Mouse (Mus musculus): ENCODE data around the gene Slc17a3. TPM values are rescaled to one million over a fixed set of nuclear protein-coding genes. Genes with fewer than 3 reads are reported as not detected.
A peak's percentile ranks its signal among the peaks of the same experiment; 100 is the strongest.

Gene Slc17a3
- polyA plus RNA-seq, 1 experiment from 2014 or later: not detected

DNA sequence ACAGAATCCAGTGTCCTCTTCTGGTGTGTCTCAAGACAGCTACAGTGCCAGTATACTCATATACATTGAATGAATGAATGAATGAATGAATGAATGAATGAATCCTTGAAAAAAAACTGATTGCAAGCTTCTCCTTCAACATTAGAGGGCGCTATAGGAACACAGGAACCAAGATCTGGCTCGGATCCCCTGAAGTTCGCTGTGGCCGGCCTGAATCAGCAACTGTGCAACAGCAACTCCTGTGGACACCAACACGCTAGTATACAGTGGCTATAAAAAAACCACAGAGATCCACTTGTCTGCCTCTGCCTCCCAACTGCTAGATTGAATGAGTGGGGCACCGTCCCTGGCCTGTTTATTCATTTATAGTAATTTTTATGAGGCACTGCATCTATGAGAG, 6.2 kb upstream of the Slc17a3 start:
- H3K4me2 ChIP-seq: no peak overlapping the region

DNA sequence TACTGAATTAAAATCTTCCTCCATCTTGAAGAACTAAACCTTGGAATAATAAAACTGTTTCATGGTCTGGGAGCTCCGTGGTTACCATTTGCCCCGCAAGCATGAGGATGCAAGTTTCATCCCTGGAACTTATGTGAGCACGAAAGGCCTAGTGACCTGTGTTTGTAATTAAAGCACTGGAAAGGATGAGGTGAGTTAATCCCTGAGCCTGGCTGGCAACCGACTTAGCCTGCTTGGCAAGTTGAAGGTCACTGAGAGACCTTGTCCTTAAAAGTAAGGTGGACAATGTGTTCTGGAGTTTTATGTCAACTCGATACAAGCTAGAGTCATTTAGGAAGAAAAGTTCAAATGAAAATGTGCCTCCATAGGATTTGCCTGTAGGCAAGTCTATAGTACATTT, 4.4 kb upstream of the Slc17a3 start:
- no peak for DNase-seq (ENCODE audit: low spot score, missing footprints)
- Histone ChIP-seq H3K9ac (ENCODE audit: low read length) (no peak overlapping the region), H3K4me1 (ENCODE audit: control insufficient read depth, insufficient read depth, low read length) (no peaks in the 10 kb centered on the region), H3K36me3 (ENCODE audit: control insufficient read depth, insufficient read depth, low read length) (no peaks in the 10 kb centered on the region), H3K27me3 (ENCODE audit: control insufficient read depth, insufficient read depth, low read length) (no peaks in the 10 kb centered on the region), H3K9me3 (ENCODE audit: control insufficient read depth, low read length) (no peaks in the 10 kb centered on the region), H3K4me2 (no peak overlapping the region), H3K4me3 (ENCODE audit: low read depth, low read length) (no peak overlapping the region), H3K27ac (ENCODE audit: low read depth, low read length) (no peak overlapping the region)
- ATAC-seq (ENCODE audit: low FRiP score): no peak
- 85% methylated on average over 5 of the region's 5 CpGs for WGBS

More for the DNA sequence above, 6.2 kb upstream of the Slc17a3 start:
- 21% methylated on average over 6 of the region's 6 CpGs for WGBS
- no peak overlapping the region for H3K9ac ChIP-seq (ENCODE audit: low read length)
- H3K27me3 ChIP-seq (ENCODE audit: control insufficient read depth, insufficient read depth, low read length): no peaks in the 10 kb centered on the region
- ATAC-seq (ENCODE audit: low FRiP score) (no peak), DNase-seq (ENCODE audit: low spot score, missing footprints) (peak; percentile 88)
- no peaks in the 10 kb centered on the region for H3K4me1 ChIP-seq (ENCODE audit: control insufficient read depth, insufficient read depth, low read length)
- no peaks in the 10 kb centered on the region for H3K36me3 ChIP-seq (ENCODE audit: control insufficient read depth, insufficient read depth, low read length)
- no peak overlapping the region for H3K4me3 ChIP-seq (ENCODE audit: low read depth, low read length)
- H3K27ac ChIP-seq (ENCODE audit: low read depth, low read length): no peak overlapping the region
- H3K9me3 ChIP-seq (ENCODE audit: control insufficient read depth, low read length): no peaks in the 10 kb centered on the region

DNA sequence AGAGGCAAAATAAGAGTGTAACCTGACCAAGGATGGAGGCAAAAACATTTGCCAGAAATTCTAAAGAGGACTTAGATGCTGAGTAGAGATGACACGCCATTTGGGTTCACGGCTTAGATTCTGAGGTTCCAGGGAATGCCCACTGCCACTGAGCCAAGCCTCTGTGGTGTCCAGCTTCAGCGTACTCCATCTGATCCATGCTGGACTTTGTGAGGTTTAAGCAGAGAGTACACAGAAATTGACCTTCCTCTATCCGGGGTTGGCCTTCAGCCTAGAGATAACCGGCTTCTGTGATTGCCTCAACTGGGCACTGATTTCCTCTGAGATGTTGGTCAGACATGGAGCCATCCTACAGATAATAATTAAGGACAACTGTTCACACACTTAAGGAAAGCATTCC, 2.6 kb upstream of the Slc17a3 start:
- DNase-seq (ENCODE audit: low spot score, missing footprints) (no peak), ATAC-seq (ENCODE audit: low FRiP score) (no peak)
- WGBS: 95% methylated on average over 5 of the region's 5 CpGs

DNA sequence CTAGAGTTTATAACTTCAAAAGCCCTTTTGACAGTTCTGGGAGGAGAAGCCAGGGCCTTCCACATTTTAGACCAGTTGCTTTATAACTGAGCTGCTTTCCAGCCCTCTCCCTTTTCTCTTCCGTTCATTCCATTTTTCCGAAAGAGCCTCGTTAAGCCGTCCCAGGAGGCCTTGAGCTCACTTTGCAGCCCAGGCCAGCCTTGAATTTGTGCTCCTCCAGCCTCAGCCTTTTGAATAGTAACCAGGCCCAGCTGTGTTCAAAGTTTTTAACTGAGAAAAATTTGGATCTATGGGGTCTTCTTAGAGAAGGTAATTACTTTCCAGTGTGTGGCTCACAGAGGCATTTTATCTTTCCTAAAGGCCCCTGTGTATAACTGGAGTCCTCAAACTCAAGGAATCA, 6.6 kb downstream of the Slc17a3 start:
- H3K27me3 ChIP-seq (ENCODE audit: control insufficient read depth, insufficient read depth, low read length): no peaks in the 10 kb centered on the region
- no peaks in the 10 kb centered on the region for H3K36me3 ChIP-seq (ENCODE audit: control insufficient read depth, insufficient read depth, low read length)
- ATAC-seq (ENCODE audit: low FRiP score): no peak
- H3K9ac ChIP-seq (ENCODE audit: low read length): no peak overlapping the region
- no peaks in the 10 kb centered on the region for H3K9me3 ChIP-seq (ENCODE audit: control insufficient read depth, low read length)
- H3K4me3 ChIP-seq (ENCODE audit: low read depth, low read length): no peak overlapping the region
- no peak for DNase-seq (ENCODE audit: low spot score, missing footprints)
- WGBS: 85% methylated on average over 4 of the region's 4 CpGs
- no peak overlapping the region for H3K27ac ChIP-seq (ENCODE audit: low read depth, low read length)
- no peak overlapping the region for H3K4me2 ChIP-seq
- no peaks in the 10 kb centered on the region for H3K4me1 ChIP-seq (ENCODE audit: control insufficient read depth, insufficient read depth, low read length)

More for the DNA sequence above, 2.6 kb upstream of the Slc17a3 start:
- H3K36me3 ChIP-seq (ENCODE audit: control insufficient read depth, insufficient read depth, low read length): no peaks in the 10 kb centered on the region
- no peaks in the 10 kb centered on the region for H3K9me3 ChIP-seq (ENCODE audit: control insufficient read depth, low read length)
- no peak overlapping the region for H3K9ac ChIP-seq (ENCODE audit: low read length)
- no peak overlapping the region for H3K27ac ChIP-seq (ENCODE audit: low read depth, low read length)
- no peaks in the 10 kb centered on the region for H3K4me1 ChIP-seq (ENCODE audit: control insufficient read depth, insufficient read depth, low read length)
- no peak overlapping the region for H3K4me2 ChIP-seq
- H3K4me3 ChIP-seq (ENCODE audit: low read depth, low read length): no peak overlapping the region
- H3K27me3 ChIP-seq (ENCODE audit: control insufficient read depth, insufficient read depth, low read length): no peaks in the 10 kb centered on the region

DNA sequence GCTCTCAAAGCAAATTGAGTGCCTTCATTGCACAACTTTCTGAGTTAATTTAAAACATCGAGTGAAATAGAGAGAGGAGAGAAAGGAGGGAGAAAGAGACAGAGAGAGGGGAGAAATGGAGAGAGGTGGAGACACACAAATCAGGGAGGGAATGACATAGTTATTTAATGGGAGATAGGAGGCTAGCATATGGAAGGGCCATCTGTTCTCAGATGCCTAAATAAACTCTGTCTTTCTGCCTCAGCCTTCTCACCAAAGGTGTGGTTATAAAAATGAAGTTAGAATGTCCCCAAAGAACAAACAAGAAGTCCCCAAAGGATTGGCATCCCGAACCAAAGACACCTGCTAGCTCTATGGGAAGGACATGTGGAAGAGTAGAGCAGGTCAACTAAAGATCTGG, 10.1 kb downstream of the Slc17a3 start:
- H3K4me3 ChIP-seq (ENCODE audit: low read depth, low read length): no peak overlapping the region
- H3K9me3 ChIP-seq (ENCODE audit: control insufficient read depth, low read length): no peaks in the 10 kb centered on the region
- H3K4me2 ChIP-seq: no peak overlapping the region
- DNase-seq (ENCODE audit: low spot score, missing footprints) (no peak), ATAC-seq (ENCODE audit: low FRiP score) (no peak)
- H3K4me1 ChIP-seq (ENCODE audit: control insufficient read depth, insufficient read depth, low read length): no peaks in the 10 kb centered on the region
- H3K36me3 ChIP-seq (ENCODE audit: control insufficient read depth, insufficient read depth, low read length): no peaks in the 10 kb centered on the region
- no peaks in the 10 kb centered on the region for H3K27me3 ChIP-seq (ENCODE audit: control insufficient read depth, insufficient read depth, low read length)
- 78% methylated on average over 2 of the region's 2 CpGs for WGBS
- no peak overlapping the region for H3K27ac ChIP-seq (ENCODE audit: low read depth, low read length)
- H3K9ac ChIP-seq (ENCODE audit: low read length): no peak overlapping the region

DNA sequence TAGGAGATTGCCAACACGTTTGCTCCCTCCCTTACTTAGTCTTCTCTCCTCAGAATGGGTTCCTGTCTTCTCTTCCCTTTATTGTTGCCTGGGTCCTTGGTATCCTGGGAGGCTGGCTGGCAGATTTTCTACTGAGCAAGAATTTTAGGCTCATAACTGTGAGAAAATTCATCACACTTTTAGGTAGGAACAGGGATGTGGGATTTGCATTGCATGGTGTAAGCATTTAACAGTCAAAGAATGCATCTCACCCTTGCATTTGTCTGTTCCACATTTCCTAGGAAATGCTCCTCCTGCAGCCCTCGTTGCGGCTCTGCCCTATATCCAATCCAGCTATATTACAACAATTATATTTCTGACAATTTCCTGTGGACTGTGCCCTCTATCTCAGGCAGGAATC, 17.2 kb downstream of the Slc17a3 start:
- no peak for DNase-seq (ENCODE audit: low spot score, missing footprints)
- 78% methylated on average over 3 of the region's 3 CpGs for WGBS
- no peak for ATAC-seq (ENCODE audit: low FRiP score)
- Histone ChIP-seq H3K36me3 (ENCODE audit: control insufficient read depth, insufficient read depth, low read length) (no peaks in the 10 kb centered on the region), H3K4me3 (ENCODE audit: low read depth, low read length) (no peak overlapping the region), H3K27me3 (ENCODE audit: control insufficient read depth, insufficient read depth, low read length) (no peaks in the 10 kb centered on the region), H3K4me2 (no peak overlapping the region), H3K9ac (ENCODE audit: low read length) (no peak overlapping the region), H3K9me3 (ENCODE audit: control insufficient read depth, low read length) (no peaks in the 10 kb centered on the region), H3K27ac (ENCODE audit: low read depth, low read length) (no peak overlapping the region), H3K4me1 (ENCODE audit: control insufficient read depth, insufficient read depth, low read length) (no peaks in the 10 kb centered on the region)

DNA sequence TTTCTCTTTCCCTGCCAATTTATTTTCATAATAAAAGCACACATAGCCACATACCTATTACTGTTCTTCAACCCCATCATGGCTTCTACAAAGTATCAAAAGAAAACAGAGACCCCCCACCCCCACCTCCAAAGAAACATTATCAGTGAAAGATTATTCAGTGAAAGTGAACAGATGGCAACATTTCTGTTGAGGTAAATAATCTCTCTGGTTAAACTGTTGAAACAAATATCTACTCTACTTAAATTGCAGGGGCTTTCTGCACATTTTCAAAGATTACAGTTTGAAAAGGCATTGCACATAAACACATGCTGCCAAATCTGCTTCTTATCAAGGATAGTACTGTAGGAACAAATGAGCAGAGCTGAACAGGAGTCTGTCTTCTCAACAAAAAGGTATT, 22.6 kb downstream of the Slc17a3 start:
- Histone ChIP-seq H3K4me2 (no peak overlapping the region), H3K4me3 (ENCODE audit: low read depth, low read length) (no peak overlapping the region), H3K9ac (ENCODE audit: low read length) (no peak overlapping the region), H3K27me3 (ENCODE audit: control insufficient read depth, insufficient read depth, low read length) (no peaks in the 10 kb centered on the region), H3K9me3 (ENCODE audit: control insufficient read depth, low read length) (no peaks in the 10 kb centered on the region), H3K27ac (ENCODE audit: low read depth, low read length) (no peak overlapping the region), H3K36me3 (ENCODE audit: control insufficient read depth, insufficient read depth, low read length) (no peaks in the 10 kb centered on the region), H3K4me1 (ENCODE audit: control insufficient read depth, insufficient read depth, low read length) (no peaks in the 10 kb centered on the region)
- DNase-seq (ENCODE audit: low spot score, missing footprints): no peak
- no peak for ATAC-seq (ENCODE audit: low FRiP score)

DNA sequence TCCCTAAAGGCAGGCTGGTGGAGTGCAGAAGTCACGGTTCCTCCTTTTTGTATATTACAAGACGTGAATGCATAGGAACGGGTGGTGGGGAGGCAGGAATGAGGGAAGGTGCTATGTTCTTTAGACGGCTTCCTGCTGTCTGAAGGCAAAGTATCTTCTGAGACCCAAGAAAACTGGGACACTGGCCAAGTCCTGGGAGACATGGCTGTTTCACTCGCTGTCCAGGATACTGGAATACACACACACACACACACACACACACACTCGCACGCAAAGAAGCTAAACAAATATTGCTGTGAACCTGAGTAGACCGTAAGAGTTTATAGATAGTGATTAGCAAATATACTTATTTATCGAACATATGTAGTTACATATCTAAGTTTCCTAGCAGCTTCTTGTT, 25.5 kb downstream of the Slc17a3 start:
- 91% methylated on average over 9 of the region's 9 CpGs for WGBS
- H3K4me3 ChIP-seq (ENCODE audit: low read depth, low read length): no peak overlapping the region
- no peak for DNase-seq (ENCODE audit: low spot score, missing footprints)
- H3K27ac ChIP-seq (ENCODE audit: low read depth, low read length): no peak overlapping the region
- ATAC-seq (ENCODE audit: low FRiP score): no peak
- no peaks in the 10 kb centered on the region for H3K27me3 ChIP-seq (ENCODE audit: control insufficient read depth, insufficient read depth, low read length)
- H3K4me1 ChIP-seq (ENCODE audit: control insufficient read depth, insufficient read depth, low read length): no peaks in the 10 kb centered on the region
- H3K9me3 ChIP-seq (ENCODE audit: control insufficient read depth, low read length): no peaks in the 10 kb centered on the region
- no peaks in the 10 kb centered on the region for H3K36me3 ChIP-seq (ENCODE audit: control insufficient read depth, insufficient read depth, low read length)
- no peak overlapping the region for H3K9ac ChIP-seq (ENCODE audit: low read length)
- no peak overlapping the region for H3K4me2 ChIP-seq

DNA sequence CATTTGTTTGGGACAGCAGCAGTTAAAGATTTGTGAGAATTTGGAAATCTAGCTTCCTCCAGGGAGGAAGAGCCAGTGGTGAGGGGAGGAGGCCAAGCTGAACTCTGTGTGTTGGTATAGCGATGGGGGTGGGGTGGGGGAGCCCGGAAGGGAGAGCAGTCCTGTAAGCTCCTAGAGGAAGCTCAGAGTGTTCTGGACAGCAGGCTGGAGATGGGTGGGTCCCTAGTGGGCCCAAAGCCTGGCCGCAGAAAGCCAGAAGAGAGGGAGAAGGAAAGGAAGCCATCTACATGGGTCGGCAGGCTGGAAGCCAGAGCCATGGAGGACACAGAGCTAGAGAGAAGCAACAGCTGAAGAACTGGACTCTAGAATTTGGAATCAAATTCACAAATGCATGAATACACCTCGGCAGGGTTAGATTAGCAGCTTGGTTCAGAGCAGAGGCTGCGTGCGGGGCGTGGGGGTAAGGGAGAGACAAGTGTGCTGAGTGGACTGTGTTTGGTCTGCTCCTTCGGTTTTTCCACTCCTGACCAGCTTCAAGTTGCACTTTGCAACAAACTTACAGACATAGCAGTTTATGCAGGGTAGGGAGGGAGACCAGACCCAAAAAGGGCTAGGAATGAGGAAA, 27.0 kb downstream of the Slc17a3 start:
- no peak for ATAC-seq (ENCODE audit: low FRiP score)
- H3K4me2 ChIP-seq: no peak overlapping the region
- H3K27ac ChIP-seq (ENCODE audit: low read depth, low read length): no peak overlapping the region
- no peak overlapping the region for H3K4me3 ChIP-seq (ENCODE audit: low read depth, low read length)
- H3K27me3 ChIP-seq (ENCODE audit: control insufficient read depth, insufficient read depth, low read length): no peaks in the 10 kb centered on the region
- no peaks in the 10 kb centered on the region for H3K36me3 ChIP-seq (ENCODE audit: control insufficient read depth, insufficient read depth, low read length)
- 83% methylated on average over 9 of the region's 9 CpGs for WGBS
- no peak for DNase-seq (ENCODE audit: low spot score, missing footprints)
- no peaks in the 10 kb centered on the region for H3K4me1 ChIP-seq (ENCODE audit: control insufficient read depth, insufficient read depth, low read length)
- no peaks in the 10 kb centered on the region for H3K9me3 ChIP-seq (ENCODE audit: control insufficient read depth, low read length)
- H3K9ac ChIP-seq (ENCODE audit: low read length): no peak overlapping the region

DNA sequence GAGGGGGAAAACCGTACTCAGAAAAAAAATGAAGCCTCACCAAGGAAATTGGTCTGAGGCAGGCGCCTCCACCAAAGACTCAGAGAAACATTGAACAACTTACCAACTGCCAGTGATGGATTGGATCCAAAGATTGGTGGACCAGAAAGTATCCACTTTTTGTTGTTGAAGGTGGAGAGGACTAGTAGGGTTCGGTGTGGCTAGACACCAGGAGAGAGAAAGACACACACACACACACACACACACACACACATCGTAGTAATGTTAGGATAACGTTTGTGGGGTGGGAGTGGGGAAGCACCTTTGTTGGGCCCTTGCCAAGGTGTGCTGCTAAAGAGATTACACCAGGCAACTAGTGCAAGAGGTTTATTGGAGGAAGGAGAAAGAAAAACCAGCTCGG, 27.8 kb downstream of the Slc17a3 start:
- Histone ChIP-seq H3K27me3 (ENCODE audit: control insufficient read depth, insufficient read depth, low read length) (no peaks in the 10 kb centered on the region), H3K27ac (ENCODE audit: low read depth, low read length) (no peak overlapping the region), H3K9me3 (ENCODE audit: control insufficient read depth, low read length) (no peaks in the 10 kb centered on the region), H3K4me1 (ENCODE audit: control insufficient read depth, insufficient read depth, low read length) (no peaks in the 10 kb centered on the region), H3K9ac (ENCODE audit: low read length) (no peak overlapping the region), H3K36me3 (ENCODE audit: control insufficient read depth, insufficient read depth, low read length) (no peaks in the 10 kb centered on the region), H3K4me3 (ENCODE audit: low read depth, low read length) (no peak overlapping the region), H3K4me2 (no peak overlapping the region)
- no peak for DNase-seq (ENCODE audit: low spot score, missing footprints)
- 92% methylated on average over 6 of the region's 6 CpGs for WGBS
- no peak for ATAC-seq (ENCODE audit: low FRiP score)
